Mouse (Mus musculus): ENCODE results near the gene Psmc3.

DNA sequence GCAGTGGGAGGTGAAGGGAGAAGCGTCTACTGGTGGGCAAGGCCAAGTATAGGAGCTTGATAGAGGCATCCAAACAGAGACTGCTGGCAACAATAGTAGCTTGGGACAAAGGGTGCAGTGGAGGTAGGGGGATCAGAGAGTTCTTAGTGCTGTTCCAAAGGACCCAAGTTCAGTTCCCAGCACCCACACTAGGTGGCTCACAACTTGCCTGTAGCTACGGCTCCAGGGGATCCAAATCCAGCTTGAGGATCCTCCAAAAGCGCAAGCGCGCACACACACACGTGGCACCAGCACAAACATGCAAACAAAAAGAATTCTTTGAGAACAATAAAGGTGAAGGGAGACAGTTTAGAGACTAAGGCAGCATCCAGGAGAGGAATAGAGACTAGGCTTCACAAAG lies 10.4 kb downstream of the Psmc3 start:
- TF ChIP-seq GATA1 (IDR thresholded peaks at IDR 0.05; ENCODE audit: borderline replicate concordance, low read length) (no peak), FLI1 (IDR thresholded peaks at IDR 0.05; ENCODE audit: low read length) (no peak)

Data from megakaryocyte, embryonic 14.5 days (primary cell).